Mouse (Mus musculus) neutrophil, adult 65 days (primary cell): ENCODE results near the gene Rtl4. TPM values are rescaled to one million over a fixed set of nuclear protein-coding genes. Genes with fewer than 3 reads are reported as not detected.

Experiments used
- total RNA-seq: library from RNA; stranded (reverse); gene quantifications from 2 replicates; pipeline ENCODE4 v1.2.4, GENCODE M21; 2023

Rtl4 gene
- total RNA-seq, result not detected in 2 replicates

DNA sequence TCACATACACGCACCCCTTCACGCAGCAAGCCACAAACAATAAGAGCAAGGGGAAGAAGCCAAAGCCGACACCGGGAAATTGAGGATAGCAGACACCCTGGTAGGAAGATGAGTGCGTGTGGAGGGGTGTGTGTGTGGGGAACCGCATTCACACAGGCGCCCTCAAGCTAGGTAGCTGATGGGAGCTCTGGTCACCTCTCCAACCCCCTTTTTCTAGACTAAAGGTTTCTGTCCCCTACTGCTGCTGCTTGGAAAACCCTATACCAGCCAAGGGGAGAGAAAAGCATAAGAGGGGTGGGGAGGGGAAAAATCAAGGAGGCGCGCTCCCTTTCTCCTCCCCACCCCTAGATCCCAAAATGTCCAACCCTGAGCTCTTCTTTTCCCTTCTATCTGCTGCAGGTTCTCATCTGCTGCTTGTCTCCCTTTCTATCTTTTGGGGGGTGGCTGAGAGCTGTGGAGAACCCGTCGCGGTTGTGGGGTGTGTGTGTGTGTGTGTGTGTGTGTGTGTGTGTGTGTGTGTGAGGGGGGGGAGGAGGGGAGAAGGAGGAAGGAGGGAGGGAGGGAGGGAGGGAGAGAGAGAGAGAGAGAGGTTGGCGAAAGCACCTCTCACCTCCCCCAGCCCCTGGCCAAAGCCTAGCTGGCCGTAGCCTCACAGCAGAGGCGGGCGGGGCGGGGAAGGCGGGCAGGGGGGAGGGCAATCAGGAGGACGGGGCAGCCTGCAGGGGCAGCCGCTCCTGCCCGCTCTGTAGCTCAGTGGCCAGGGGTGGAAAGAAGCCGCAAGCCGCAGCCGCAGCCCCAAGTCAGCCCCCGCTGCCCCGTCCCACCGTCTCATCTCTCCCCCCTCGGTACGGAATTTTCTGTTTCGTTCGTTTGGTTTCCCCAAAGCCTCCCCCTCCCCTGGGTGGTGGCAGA lies at the start of gene Rtl4:
Gene Rtl4, plus strand, starts transcription at position 701 of the 912 bp plus-strand sequence.

DNA sequence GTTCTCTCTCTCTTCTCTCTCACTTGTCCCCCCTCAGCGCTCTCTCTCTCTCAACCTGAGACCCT lies 733 bp upstream of the Rtl4 start, which contains the start of gene Trpc5:
Gene Trpc5, minus strand, starts transcription at position 39 of the 65 bp plus-strand sequence.

Other genes starting within 250 kb of the Rtl4 start
- gene Trpc5os, start 232.3 kb upstream of the Rtl4 start, total RNA-seq, result not detected in 2 replicates
- not detected in 2 replicates for gene Trpc5, start 727 bp upstream of the Rtl4 start, total RNA-seq